Mouse (Mus musculus) midbrain, embryonic 14.5 days (tissue): ENCODE data around the gene Cox10. TPM values are rescaled to one million over a fixed set of nuclear protein-coding genes. Genes with fewer than 3 reads are reported as not detected.

Experiments used
- ATAC-seq: fragments of 200-750 bp; cut with Nextera tagmentation; 2 replicates; pipeline ENCODE4 v1.8.0; 2017; ENCODE audit warnings: moderate number of reproducible peaks, moderate library complexity; ENCODE audit not compliant: low FRiP score, low TSS enrichment
- DNase-seq: peaks from one replicate; pipeline ENCODE4 v3.0.0-alpha.2; 2015
- H3K27ac ChIP-seq: fragments of 300-500 bp; sonication (generic); replicated peaks from 2 replicates; pipeline ENCODE4 v1.5.1; 2014; ENCODE audit warnings: mild to moderate bottlenecking, low read depth, low read length, moderate library complexity
- H3K27me3 ChIP-seq: fragments of 300-500 bp; sonication (generic); 2 replicates; pipeline ENCODE4 v1.6.1; 2014; ENCODE audit warnings: low read length, control low read depth, mixed read lengths; ENCODE audit not compliant: control insufficient read depth, insufficient read depth
- H3K36me3 ChIP-seq: fragments of 300-500 bp; sonication (generic); 2 replicates; pipeline ENCODE4 v1.6.1; 2014; ENCODE audit warnings: low read length, control low read depth; ENCODE audit not compliant: control insufficient read depth, insufficient read depth
- H3K4me1 ChIP-seq: fragments of 300-500 bp; sonication (generic); 2 replicates; pipeline ENCODE4 v1.6.1; 2014; ENCODE audit warnings: mild to moderate bottlenecking, antibody characterized with exemption, low read length, control low read depth; ENCODE audit not compliant: control insufficient read depth, insufficient read depth
- H3K4me2 ChIP-seq: fragments of 300-500 bp; sonication (generic); 2 replicates; pipeline ENCODE4 v1.6.1; 2014; ENCODE audit warnings: mild to moderate bottlenecking, low read length, moderate library complexity
- H3K4me3 ChIP-seq: fragments of 300-500 bp; sonication (generic); replicated peaks from 2 replicates; pipeline ENCODE4 v1.5.1; 2014; ENCODE audit warnings: low read depth, low read length
- H3K9ac ChIP-seq: fragments of 300-500 bp; sonication (generic); replicated peaks from 2 replicates; pipeline ENCODE4 v1.6.1; 2014; ENCODE audit warnings: mild to moderate bottlenecking, low read length, moderate library complexity
- H3K9me3 ChIP-seq: fragments of 300-500 bp; sonication (generic); 2 replicates; pipeline ENCODE4 v1.6.1; 2016; ENCODE audit warnings: low read length, control low read depth, mixed read lengths; ENCODE audit not compliant: control insufficient read depth
- WGBS: fragments of 180-500 bp; shearing (Covaris S2); extraction: QIAGEN DNeasy Blood & Tissue Kit; methylation state at CpG from one replicate; pipeline ENCODE4 v1.1.7; 2014; 5-methylcytosine and 5-hydroxymethylcytosine counted together
- polyA plus RNA-seq: library from polyadenylated mRNA; unstranded; fragments of >200 nt; fragmentation: Nextera tagmentation; extraction: Ambion mirVana; gene quantifications from 2 replicates; pipeline ENCODE4 v1.2.1, GENCODE M21; 2014

Cox10 gene
- polyA plus RNA-seq, 1 experiment from 2014 or later: 26.8 TPM

DNA sequence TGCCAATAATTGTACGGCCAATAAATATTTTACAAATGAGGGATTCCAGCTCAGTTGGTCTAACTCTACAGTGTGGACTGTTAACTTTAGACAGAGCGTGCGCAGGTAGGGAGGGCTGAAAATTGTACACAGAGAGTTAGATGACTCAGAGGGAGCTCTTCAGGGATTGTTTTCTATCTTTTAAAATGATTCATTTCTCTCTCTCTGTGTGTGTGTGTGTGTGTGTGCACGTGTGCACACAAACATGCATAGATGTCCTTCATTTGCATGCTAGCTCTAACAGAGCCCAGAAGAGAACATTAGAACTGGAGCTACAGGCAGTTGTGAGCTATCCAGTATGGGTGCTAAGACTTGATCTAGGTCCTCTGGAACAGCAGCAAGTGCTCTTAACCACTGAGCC lies 17.0 kb downstream of the Cox10 start:
- Histone ChIP-seq H3K36me3 (peaks cover 21% of the 10 kb centered on the region), H3K27me3 (no peaks in the 10 kb centered on the region), H3K9ac (no peak overlapping the region), H3K27ac (no peak overlapping the region), H3K4me2 (no peak overlapping the region), H3K9me3 (no peaks in the 10 kb centered on the region), H3K4me3 (no peak overlapping the region), H3K4me1 (no peaks in the 10 kb centered on the region)
- DNase-seq (no peak), ATAC-seq (no peak)
- 97% methylated on average over 4 of the region's 4 CpGs for WGBS

DNA sequence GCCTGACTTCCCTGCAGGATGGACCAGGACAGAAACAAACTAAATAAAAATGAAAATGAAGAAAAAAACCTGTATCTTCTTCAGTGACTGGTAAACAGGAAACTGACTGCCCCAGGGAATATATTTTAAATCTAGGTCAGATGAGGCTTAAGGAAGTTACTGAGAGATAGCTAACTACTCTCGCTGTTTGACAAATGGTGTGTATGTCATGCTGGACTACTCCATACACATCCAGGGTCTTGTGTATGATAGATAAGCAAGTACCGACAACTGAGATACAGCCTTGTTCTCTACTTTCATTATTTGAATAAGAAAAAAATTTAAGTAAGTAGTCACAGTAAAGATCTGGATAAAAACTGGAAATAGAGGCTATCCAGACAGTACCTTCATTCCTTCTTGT lies 20.0 kb downstream of the Cox10 start:
- WGBS: 97% methylated on average over 2 of the region's 2 CpGs
- ATAC-seq: no peak

DNA sequence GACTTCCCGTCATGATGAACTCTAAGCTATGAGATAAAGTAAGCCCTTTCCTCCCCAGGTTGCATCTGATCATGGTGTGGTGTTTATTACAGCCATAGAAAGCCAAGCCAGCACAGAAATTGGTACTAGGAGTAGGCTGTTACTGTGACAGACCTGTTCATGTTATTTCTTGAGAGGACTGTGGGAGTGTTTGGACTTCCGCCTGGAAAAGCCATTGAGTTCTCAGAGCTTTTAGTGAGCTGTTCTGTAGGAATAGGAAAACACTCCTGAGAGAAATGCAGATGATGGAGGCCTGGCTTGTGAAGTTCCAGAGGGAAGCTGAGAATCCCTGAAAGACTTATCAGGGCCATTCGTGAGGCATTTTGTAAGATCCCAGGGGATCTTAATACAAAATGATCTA lies 20.8 kb downstream of the Cox10 start:
- no peak overlapping the region for H3K4me3 ChIP-seq
- DNase-seq: no peak
- no peaks in the 10 kb centered on the region for H3K4me1 ChIP-seq
- H3K9me3 ChIP-seq: no peaks in the 10 kb centered on the region
- H3K4me2 ChIP-seq: no peak overlapping the region
- WGBS: 96% methylated on average over 3 of the region's 3 CpGs
- no peak overlapping the region for H3K9ac ChIP-seq
- H3K27ac ChIP-seq: no peak overlapping the region
- ATAC-seq: no peak
- H3K27me3 ChIP-seq: no peaks in the 10 kb centered on the region
- peaks cover 14% of the 10 kb centered on the region for H3K36me3 ChIP-seq

More for the DNA sequence above, 20.0 kb downstream of the Cox10 start:
- H3K9ac ChIP-seq: no peak overlapping the region
- H3K27me3 ChIP-seq: no peaks in the 10 kb centered on the region
- H3K4me1 ChIP-seq: no peaks in the 10 kb centered on the region
- no peak overlapping the region for H3K4me2 ChIP-seq
- H3K27ac ChIP-seq: no peak overlapping the region
- no peaks in the 10 kb centered on the region for H3K9me3 ChIP-seq
- H3K36me3 ChIP-seq: peaks cover 14% of the 10 kb centered on the region
- DNase-seq: no peak
- no peak overlapping the region for H3K4me3 ChIP-seq

DNA sequence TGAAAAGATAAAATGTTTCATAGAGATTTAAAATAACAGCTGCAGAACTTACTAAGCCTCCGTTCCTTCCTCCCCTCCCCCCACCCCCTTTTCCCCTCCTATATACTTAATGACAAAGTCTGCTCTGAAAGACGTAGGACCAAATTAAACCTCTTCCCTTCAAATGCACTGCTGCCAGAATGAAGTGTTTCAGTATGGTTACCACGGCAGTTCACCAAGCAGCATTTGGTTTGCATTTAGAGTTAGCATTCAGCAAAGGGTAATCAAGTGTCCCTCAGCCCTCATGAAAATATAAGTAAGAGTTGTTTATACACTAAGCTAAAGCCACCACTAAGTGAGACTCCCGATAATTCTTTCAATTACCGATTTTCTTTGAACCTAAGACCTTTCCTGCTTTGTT lies 25.9 kb downstream of the Cox10 start:
- Histone ChIP-seq H3K9me3 (no peaks in the 10 kb centered on the region), H3K9ac (no peak overlapping the region), H3K4me1 (no peaks in the 10 kb centered on the region), H3K4me2 (no peak overlapping the region), H3K27me3 (no peaks in the 10 kb centered on the region), H3K36me3 (peaks cover 3% of the 10 kb centered on the region), H3K4me3 (no peak overlapping the region), H3K27ac (no peak overlapping the region)
- DNase-seq (no peak), ATAC-seq (no peak)
- 85% methylated on average over 5 of the region's 5 CpGs for WGBS

DNA sequence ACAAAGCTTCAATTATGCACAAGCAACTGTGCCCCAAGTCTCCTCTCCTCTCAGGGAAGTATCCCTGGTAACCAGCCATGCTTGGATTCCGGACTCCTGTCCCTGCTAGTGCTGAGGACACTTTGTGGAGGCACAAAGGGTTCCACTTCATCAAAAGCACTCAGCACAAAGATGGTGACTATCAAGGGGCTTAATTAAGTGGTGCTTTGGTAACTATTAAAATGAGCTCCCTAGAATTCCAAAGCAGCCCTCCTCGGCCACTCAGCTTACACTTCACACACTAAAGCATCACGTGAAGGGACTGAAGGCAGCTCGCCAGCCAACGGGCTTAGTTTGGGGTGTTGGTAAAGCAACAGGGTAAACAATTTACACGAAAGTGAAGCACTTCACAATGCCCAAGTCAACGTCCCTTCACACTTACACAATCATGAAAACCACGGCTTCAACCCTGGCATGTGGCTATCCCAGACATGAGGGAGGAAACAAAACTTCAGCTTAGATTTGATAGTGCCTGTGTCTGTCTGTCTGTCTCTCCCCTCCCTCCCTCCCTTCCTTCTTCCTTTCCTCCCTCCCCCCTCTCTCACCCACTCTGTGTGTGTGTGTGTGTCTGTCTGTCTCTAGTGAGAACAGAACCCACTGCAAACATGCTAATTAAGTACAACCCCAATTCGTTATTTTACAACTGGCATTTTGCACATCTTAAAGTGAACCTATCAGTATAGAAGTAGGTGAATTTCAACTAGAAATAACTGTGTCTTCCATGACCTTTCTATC lies 27.9 kb downstream of the Cox10 start:
- WGBS: 23% methylated on average over 9 of the region's 9 CpGs
- H3K4me3 ChIP-seq: no peak overlapping the region
- H3K9me3 ChIP-seq: no peaks in the 10 kb centered on the region
- no peak overlapping the region for H3K4me2 ChIP-seq
- H3K36me3 ChIP-seq: no peaks in the 10 kb centered on the region
- ATAC-seq (peak; percentile 69; the same call in 1 of the 2 replicates), DNase-seq (peak; percentile 69)
- no peaks in the 10 kb centered on the region for H3K27me3 ChIP-seq
- H3K27ac ChIP-seq: no peak overlapping the region
- H3K4me1 ChIP-seq: no peaks in the 10 kb centered on the region
- H3K9ac ChIP-seq: no peak overlapping the region

DNA sequence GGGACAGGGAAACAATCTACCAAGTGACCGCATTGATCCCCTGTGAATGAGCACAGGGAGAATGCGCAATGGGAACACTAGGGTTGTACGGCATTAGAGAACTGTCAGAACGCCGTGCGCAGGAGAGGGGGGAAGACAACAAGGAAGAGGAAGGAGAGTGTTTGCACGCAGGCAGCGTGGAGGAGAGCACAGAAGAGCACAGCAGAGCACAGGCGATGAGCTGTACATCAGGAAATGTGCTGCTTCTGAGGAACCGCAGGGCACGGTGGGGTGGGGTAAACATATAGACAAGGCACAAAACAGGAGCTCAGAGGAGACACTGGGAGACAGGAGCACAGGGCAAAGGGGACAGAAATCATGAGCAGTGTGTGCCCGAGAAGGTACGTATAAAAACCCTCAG lies 31.8 kb downstream of the Cox10 start:
- ATAC-seq: no peak
- no peaks in the 10 kb centered on the region for H3K36me3 ChIP-seq
- no peak overlapping the region for H3K4me2 ChIP-seq
- no peaks in the 10 kb centered on the region for H3K9me3 ChIP-seq
- no peak overlapping the region for H3K4me3 ChIP-seq
- no peaks in the 10 kb centered on the region for H3K4me1 ChIP-seq
- 95% methylated on average over 13 of the region's 13 CpGs for WGBS
- no peak overlapping the region for H3K27ac ChIP-seq
- H3K27me3 ChIP-seq: no peaks in the 10 kb centered on the region
- DNase-seq: no peak
- no peak overlapping the region for H3K9ac ChIP-seq

DNA sequence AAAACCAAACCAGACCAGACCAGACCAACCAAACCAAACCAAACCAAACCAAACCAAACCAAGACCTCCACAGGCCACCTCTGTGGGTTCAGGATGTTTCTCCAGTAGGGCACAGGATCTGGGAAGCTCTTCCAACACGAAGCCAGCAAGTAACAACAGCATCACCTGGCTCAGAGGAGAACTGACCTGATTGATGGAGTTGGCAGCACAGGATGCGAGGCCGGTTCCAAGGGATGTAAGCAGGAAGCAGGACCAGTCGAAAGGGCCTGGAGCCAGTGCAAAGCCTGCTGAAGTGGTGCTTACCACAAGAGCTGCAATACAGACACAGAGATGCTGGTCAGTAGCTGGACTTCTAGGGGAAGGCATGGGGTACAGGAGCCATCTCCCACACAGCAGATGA lies 34.2 kb downstream of the Cox10 start:
- Histone ChIP-seq H3K4me2 (no peak overlapping the region), H3K27me3 (no peaks in the 10 kb centered on the region), H3K4me1 (no peaks in the 10 kb centered on the region; the same call in 1 of the 2 replicates), H3K27ac (no peak overlapping the region), H3K9ac (no peak overlapping the region), H3K36me3 (no peaks in the 10 kb centered on the region), H3K9me3 (no peaks in the 10 kb centered on the region), H3K4me3 (no peak overlapping the region)
- ATAC-seq: no peak
- 96% methylated on average over 4 of the region's 4 CpGs for WGBS
- no peak for DNase-seq

DNA sequence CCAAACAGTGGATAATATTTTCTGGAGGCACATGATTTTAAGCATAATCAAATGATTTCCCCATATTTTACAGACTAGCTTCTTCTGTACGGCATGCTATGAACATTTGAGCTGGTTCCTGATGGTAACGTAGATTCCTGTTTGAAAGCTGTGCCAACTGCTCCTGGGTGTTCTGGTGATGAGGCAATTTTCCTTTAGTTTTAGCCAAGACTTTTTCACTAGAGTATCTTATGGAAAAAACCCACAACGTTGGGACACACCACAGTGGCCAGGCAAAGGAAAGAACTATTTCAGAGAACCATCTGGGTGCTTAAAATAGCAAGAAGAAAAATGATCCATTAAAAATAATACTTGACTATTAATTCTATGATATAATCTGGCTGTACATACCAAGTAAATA lies 35.2 kb downstream of the Cox10 start:
- no peaks in the 10 kb centered on the region for H3K27me3 ChIP-seq
- H3K9me3 ChIP-seq: no peaks in the 10 kb centered on the region
- H3K36me3 ChIP-seq: no peaks in the 10 kb centered on the region
- H3K27ac ChIP-seq: no peak overlapping the region
- no peak overlapping the region for H3K4me3 ChIP-seq
- ATAC-seq (no peak), DNase-seq (no peak)
- no peak overlapping the region for H3K9ac ChIP-seq
- H3K4me1 ChIP-seq: no peaks in the 10 kb centered on the region; the same call in 1 of the 2 replicates
- no peak overlapping the region for H3K4me2 ChIP-seq
- 97% methylated on average over 3 of the region's 3 CpGs for WGBS

DNA sequence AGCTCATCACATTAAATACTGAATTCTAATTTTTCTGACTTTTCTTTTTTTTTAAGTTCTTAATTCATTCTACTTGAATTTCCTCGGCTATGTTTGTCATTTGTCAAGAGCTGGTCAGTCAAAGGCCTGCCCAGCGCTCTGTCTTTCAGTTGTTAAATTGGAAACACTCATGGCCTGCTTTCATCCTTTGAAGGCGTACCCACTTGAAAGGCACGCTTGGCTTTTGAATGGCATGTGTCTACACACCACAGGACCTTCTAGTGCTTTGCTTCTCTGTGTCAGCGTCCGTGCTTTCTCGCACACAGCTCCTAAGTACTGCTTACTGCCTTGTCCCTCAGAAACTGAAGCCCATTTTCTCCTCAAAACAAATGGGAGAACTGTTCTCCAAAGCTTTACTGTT lies 38.0 kb downstream of the Cox10 start:
- WGBS: 60% methylated on average over 7 of the region's 7 CpGs
- Histone ChIP-seq H3K4me1 (no peaks in the 10 kb centered on the region; the same call in 1 of the 2 replicates), H3K27ac (no peak overlapping the region), H3K4me3 (no peak overlapping the region), H3K27me3 (no peaks in the 10 kb centered on the region), H3K9ac (no peak overlapping the region), H3K36me3 (no peaks in the 10 kb centered on the region), H3K9me3 (no peaks in the 10 kb centered on the region), H3K4me2 (no peak overlapping the region)
- no peak for DNase-seq
- no peak for ATAC-seq
